Mouse (Mus musculus) brain, embryonic 14.5 days (tissue): ENCODE data around the gene Spag16.

ENCODE experiments used
- CTCF ChIP-seq: fragments of 200-500 bp; IDR thresholded peaks from 2 replicates; pipeline ENCODE4 v1.5.1; 2012; ENCODE audit warnings: inconsistent platforms, mild to moderate bottlenecking, moderate library complexity, borderline replicate concordance; ENCODE audit not compliant: insufficient read depth, insufficient read length; ENCODE audit errors: extremely low read depth
- POLR2A ChIP-seq: fragments of 200-500 bp; IDR thresholded peaks from 2 replicates; pipeline ENCODE4 v1.6.1; 2012; ENCODE audit warnings: mild to moderate bottlenecking, inconsistent platforms, borderline replicate concordance; ENCODE audit not compliant: poor library complexity, insufficient read depth, insufficient read length, severe bottlenecking; ENCODE audit errors: extremely low read depth

- TF ChIP-seq CTCF (no peak), POLR2A (no peak)
Observed at GRCm38 (mm10) chr1:70692529-70692928, 865.8 kb downstream of the Spag16 start.
